Mouse (Mus musculus) Patski (cell line): ENCODE data around the gene Gstcd. TPM values are rescaled to one million over a fixed set of nuclear protein-coding genes. Genes with fewer than 3 reads are reported as not detected.

ENCODE experiments used
- ATAC-seq: fragments of 100-300 bp; one replicate; pipeline ENCODE4 v1.8.0; 2021
- CTCF ChIA-PET: fragments of 350-600 bp; sonication (Branson Sonifier 250); formaldehyde crosslinking; loops from one replicate; lab custom pipeline; 2022; ENCODE audit warnings: inconsistent platforms; lab: Charles Lee
- POLR2A ChIA-PET: fragments of 350-600 bp; sonication (Branson Sonifier 250); formaldehyde crosslinking; loops from one replicate; lab custom pipeline; 2022; ENCODE audit warnings: antibody characterized with exemption, inconsistent platforms; lab: Charles Lee
- DNase-seq: peaks from one replicate; pipeline ENCODE4 v3.0.0-alpha.2; 2011; ENCODE audit warnings: low read depth, low spot score
- H3K27me3 ChIP-seq: fragments of 371-371 bp; one replicate; pipeline ENCODE4 v1.5.1; 2021
- CTCF ChIP-seq: fragments of 100-300 bp; IDR thresholded peaks from one replicate; pipeline ENCODE4 v1.5.1; 2021
- in situ Hi-C: fragments of 300-500 bp; cut with MboI; formaldehyde crosslinking; loops from 3 replicates; pipeline ENCODE4 v1.11.1; 2018; ENCODE audit warnings: low pct_unique_long_range_greater_than_20kb, mixed read lengths
- polyA plus RNA-seq: library from polyadenylated mRNA; unstranded; gene quantifications from one replicate; pipeline ENCODE4 v1.2.3, GENCODE M21; 2021

The Gstcd gene
- polyA plus RNA-seq, 1 experiment from 2014 or later = 26.3 TPM

GRCm38 (mm10) chr3:132979781-132980461 lies 111.9 kb downstream of the Gstcd start:
- H3K27me3 ChIP-seq = no peaks in the 10 kb centered on the region
- in situ Hi-C loops = no loop called here
- CTCF ChIA-PET = interaction anchor here (1.0 to 1.7 kb wide), 2 partner anchors 15 to 29 kb away, joined by 3 to 5 read pairs; no protein-coding TSS in a partner anchor
- no peak for DNase-seq
- POLR2A ChIA-PET = no interaction called here
- peak; percentile 36 for TF ChIP-seq CTCF
- no peak for ATAC-seq

DNA sequence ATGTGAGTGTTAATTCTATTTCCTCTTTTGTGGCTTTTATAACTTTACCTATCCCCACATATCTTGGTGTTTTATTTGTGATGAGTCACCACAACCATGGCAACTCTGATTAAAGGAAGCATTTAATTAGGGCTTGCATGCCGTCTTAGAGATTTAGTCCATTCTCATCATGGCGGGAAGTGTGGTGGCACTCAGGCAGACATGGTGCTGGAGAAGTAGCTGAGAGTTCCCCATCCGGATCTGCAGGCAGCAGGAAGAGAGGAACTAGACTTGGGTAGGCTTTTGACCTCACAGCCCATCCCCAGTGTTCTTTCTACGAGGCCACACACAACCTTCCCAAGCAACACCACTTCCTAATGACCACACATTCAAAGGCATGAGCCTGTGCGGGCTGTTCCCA lies 125.6 kb downstream of the Gstcd start:
- no peak for ATAC-seq

GRCm38 (mm10) chr3:132964715-132965507 lies 126.9 kb downstream of the Gstcd start:
- ChIA-PET CTCF (interaction anchor here (0.7 to 1.2 kb wide), 3 partner anchors 13 to 21 kb away, joined by 3 read pairs; no protein-coding TSS in a partner anchor), POLR2A (no interaction called here)
- in situ Hi-C loops = no loop called here
- TF ChIP-seq CTCF = no peak
- H3K27me3 ChIP-seq = no peaks in the 10 kb centered on the region
- no peak for DNase-seq
- ATAC-seq = peak; percentile 44

More for the DNA sequence above, 125.6 kb downstream of the Gstcd start:
- TF ChIP-seq CTCF = no peak
- no peaks in the 10 kb centered on the region for H3K27me3 ChIP-seq
- CTCF ChIA-PET = interaction anchor here (1.2 to 1.5 kb wide), 2 partner anchors 15 to 18 kb away, joined by 3 read pairs; no protein-coding TSS in a partner anchor
- DNase-seq = no peak
- in situ Hi-C loops = no loop called here
- POLR2A ChIA-PET = no interaction called here

GRCm38 (mm10) chr3:132962631-132963361 lies 129.0 kb downstream of the Gstcd start:
- CTCF ChIA-PET = interaction anchor here (1.0 to 1.4 kb wide), 5 partner anchors 11 to 162 kb away, joined by 3 to 7 read pairs (median 3); no protein-coding TSS in a partner anchor
- in situ Hi-C loops = no loop called here
- DNase-seq = no peak
- H3K27me3 ChIP-seq = no peaks in the 10 kb centered on the region
- no peak for ATAC-seq
- POLR2A ChIA-PET = no interaction called here
- no peak for TF ChIP-seq CTCF

GRCm38 (mm10) chr3:132950529-132950880 lies 141.3 kb downstream of the Gstcd start:
- in situ Hi-C loops = loop anchor here (5.0 kb wide), 1 partner anchor 203 kb away; no protein-coding TSS in a partner anchor
- no peak for DNase-seq
- ATAC-seq = no peak
- TF ChIP-seq CTCF = no peak
- ChIA-PET POLR2A (interaction anchor here (0.7 to 1.9 kb wide), 5 partner anchors 10 to 84 kb away, joined by 3 to 6 read pairs (median 4); no protein-coding TSS in a partner anchor), CTCF (interaction anchor here (0.9 to 2.8 kb wide), 9 partner anchors 13 to 206 kb away, joined by 3 to 7 read pairs (median 3); no protein-coding TSS in a partner anchor)
- H3K27me3 ChIP-seq = no peaks in the 10 kb centered on the region

- ATAC-seq (peak; percentile 91), DNase-seq (no peak)
- ChIA-PET CTCF (interaction anchor here (0.9 to 2.8 kb wide), 9 partner anchors 13 to 205 kb away, joined by 3 to 7 read pairs (median 3); no protein-coding TSS in a partner anchor), POLR2A (interaction anchor here (0.6 to 1.9 kb wide), 6 partner anchors 11 to 131 kb away, joined by 3 to 6 read pairs (median 4); no protein-coding TSS in a partner anchor)
- no peaks in the 10 kb centered on the region for H3K27me3 ChIP-seq
- peak; percentile 71 for TF ChIP-seq CTCF
- in situ Hi-C loops = loop anchor here (5.0 kb wide), 1 partner anchor 203 kb away; no protein-coding TSS in a partner anchor
These were observed 141.9 kb downstream of the Gstcd start, which contains the start of gene Npnt for GRCm38 (mm10) chr3:132949791-132950528. Gene Npnt, minus strand, starts transcription at chr3:132950291.

DNA sequence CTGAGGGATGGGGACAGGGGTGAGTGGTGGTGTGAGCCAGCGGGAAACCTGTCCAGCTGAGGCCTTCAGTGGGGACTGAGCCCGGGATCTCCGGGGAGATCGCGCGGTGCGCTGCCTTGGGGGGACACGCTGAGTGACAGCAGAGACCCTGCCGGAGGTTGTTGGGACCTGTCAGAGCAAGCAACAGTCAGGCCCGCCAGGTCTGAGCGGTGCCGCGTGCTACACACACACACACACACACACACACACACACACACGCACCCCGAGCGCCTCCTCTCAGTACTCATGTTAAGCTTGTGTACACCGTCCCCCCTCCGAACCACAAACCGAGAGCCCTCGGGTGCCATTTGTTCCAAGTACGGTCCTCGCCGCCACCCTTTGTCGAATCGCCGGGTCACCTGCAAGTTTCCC lies 142.4 kb downstream of the Gstcd start:
- CTCF ChIA-PET = interaction anchor here (1.2 to 2.0 kb wide), 5 partner anchors 15 to 203 kb away, joined by 3 to 6 read pairs (median 5); no protein-coding TSS in a partner anchor
- POLR2A ChIA-PET = interaction anchor here (0.6 to 0.7 kb wide), 3 partner anchors 132 to 1942 kb away, joined by 3 read pairs; no protein-coding TSS in a partner anchor
- in situ Hi-C loops = no loop called here
- H3K27me3 ChIP-seq = no peaks in the 10 kb centered on the region
- no peak for TF ChIP-seq CTCF
- ATAC-seq = peak; percentile 41
- no peak for DNase-seq

GRCm38 (mm10) chr3:132948298-132948795 lies 143.5 kb downstream of the Gstcd start:
- CTCF ChIA-PET = interaction anchor here (1.1 to 1.7 kb wide), 3 partner anchors 14 to 202 kb away, joined by 3 to 6 read pairs (median 3); no protein-coding TSS in a partner anchor
- in situ Hi-C loops = no loop called here
- ATAC-seq (no peak), DNase-seq (no peak)
- POLR2A ChIA-PET = interaction anchor here (0.5 to 1.2 kb wide), 6 partner anchors 9 to 129 kb away, joined by 3 to 4 read pairs (median 3); no protein-coding TSS in a partner anchor
- no peak for TF ChIP-seq CTCF
- no peaks in the 10 kb centered on the region for H3K27me3 ChIP-seq

DNA sequence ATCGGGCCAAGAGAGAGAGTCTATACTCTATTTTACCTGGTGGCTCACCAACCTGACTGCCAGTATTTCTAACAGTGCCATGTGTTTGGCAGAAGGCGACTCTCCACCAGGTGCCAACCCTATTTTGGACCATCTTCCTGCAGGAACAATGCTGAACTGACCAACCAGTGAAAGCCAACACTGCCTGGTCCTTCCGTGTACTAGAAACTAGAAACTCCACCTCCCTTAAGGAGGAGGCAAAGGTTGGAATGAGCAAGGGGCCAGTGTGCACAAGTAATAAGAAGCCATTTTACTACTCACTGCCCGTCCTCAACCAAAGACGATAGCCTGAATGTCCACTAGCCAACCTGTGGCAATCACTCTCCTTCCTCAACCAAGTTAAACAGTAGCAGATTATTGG lies 145.7 kb downstream of the Gstcd start:
- ATAC-seq (no peak), DNase-seq (no peak)
- POLR2A ChIA-PET = no interaction called here
- no peaks in the 10 kb centered on the region for H3K27me3 ChIP-seq
- no peak for TF ChIP-seq CTCF
- in situ Hi-C loops = no loop called here
- CTCF ChIA-PET = no interaction called here
